Mouse (Mus musculus): ENCODE measurements around the gene Cdkn1c.

DNA sequence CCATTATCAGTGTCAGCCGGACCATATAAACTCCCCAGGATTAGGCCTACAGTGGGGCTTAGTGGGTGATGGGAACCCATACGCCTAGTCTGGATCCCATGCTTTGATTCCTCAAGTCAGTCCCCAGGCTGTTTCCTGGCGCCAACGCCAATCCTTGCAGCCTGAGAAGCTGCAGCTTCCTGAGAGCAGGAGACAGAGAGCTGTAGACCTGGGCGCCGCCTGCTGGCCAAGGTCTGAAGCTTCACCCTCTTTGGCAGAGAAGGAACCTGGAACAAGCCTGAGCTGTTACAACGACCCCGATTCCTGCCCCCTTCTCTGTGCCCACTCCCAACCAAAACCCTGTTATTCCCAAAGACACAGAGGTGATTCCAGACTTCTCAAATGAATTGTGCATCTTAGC is 9.1 kb upstream of the Cdkn1c start:
- TF ChIP-seq CTCF (IDR thresholded peaks at IDR 0.05; ENCODE audit: low read depth) (peak; percentile 91), EP300 (IDR thresholded peaks at IDR 0.05; ENCODE audit: low read depth) (no peak)

Data from liver, embryonic 14.5 days (tissue).